In genomic region chr9:53257772-53258171, GRCm38 (mm10) we compare ENCODE assay signal across 16 mouse cellular contexts. TPM values are rescaled to one million over a fixed set of nuclear protein-coding genes. Genes with fewer than 3 reads are reported as not detected.
DNase-seq lines count a peak whose midpoint lies in the region; ATAC-seq and TF ChIP-seq lines count a peak whose summit lies in the region.
"Had no signal": no experiment of that assay in that cellular context is flagged by ENCODE, and none has a peak within 500 bp of the region (broad histone marks: within the 10 kb centered on the region; RNA-seq: fewer than 3 reads in every experiment).

No protein-coding gene starts in this region.

- no peak overlapping the region for H3K4me2 ChIP-seq in lung, postnatal 0 days (replicated peaks; ENCODE audit: low read depth, low read length)
- no peak overlapping the region for H3K4me2 ChIP-seq in embryonic facial prominence, embryonic 12.5 days (replicated peaks)
- H3K4me2 ChIP-seq: forebrain, embryonic 15.5 days; hindbrain, embryonic 15.5 days had no signal

- no peak for TF ChIP-seq EP300 in lung, postnatal 0 days (IDR thresholded peaks at IDR 0.05)

- TF ChIP-seq POLR2A in lung, adult 2 months (IDR thresholded peaks at IDR 0.05; ENCODE audit: borderline replicate concordance, extremely low read depth, low read depth, low read length), result no peak

- TF ChIP-seq CTCF in lung, postnatal 0 days (IDR thresholded peaks at IDR 0.05), result no peak
- TF ChIP-seq CTCF in lung, adult 2 months (IDR thresholded peaks at IDR 0.05; ENCODE audit: insufficient read depth, low read length), result no peak
- TF ChIP-seq CTCF in E14TG2a.4 (conservative IDR thresholded peaks at IDR 0.05; ENCODE audit: low read length), result no peak

- ATAC-seq in lung, postnatal 0 days, result peak; percentile 58
- ATAC-seq in embryonic facial prominence, embryonic 12.5 days (ENCODE audit: insufficient number of reproducible peaks, insufficient read depth, low FRiP score, low TSS enrichment), result peak; percentile 28; the same call in 1 of the 2 replicates
- ATAC-seq: activated CD4-positive, CD25-positive, alpha-beta regulatory T cell, adult 4 months; forebrain, embryonic 15.5 days had no signal

- 0% methylated on average over 3 of the region's 3 CpGs for WGBS in lung, postnatal 0 days
- WGBS in lung, adult 2 months, result 8% methylated on average over 3 of the region's 3 CpGs
- WGBS in embryonic facial prominence, embryonic 12.5 days, result 4% methylated on average over 3 of the region's 3 CpGs

- H3K4me3 ChIP-seq in lung, postnatal 0 days (ENCODE audit: low read depth, low read length), result no peak overlapping the region
- no peak overlapping the region for H3K4me3 ChIP-seq in lung, adult 2 months (replicated peaks; ENCODE audit: extremely low read depth, low read depth, low read length)
- H3K4me3 ChIP-seq in E14TG2a.4 (replicated peaks; ENCODE audit: low read length), result 0 out of 2 replicates have a peak overlapping the region, but pooled peaks have one; percentile 14
- H3K4me3 ChIP-seq in embryonic facial prominence, embryonic 12.5 days, result no peak overlapping the region
- H3K4me3 ChIP-seq: forebrain, embryonic 15.5 days; hindbrain, embryonic 15.5 days had no signal

- H3K9ac ChIP-seq in lung, postnatal 0 days (replicated peaks; ENCODE audit: low read depth), result no peak overlapping the region
- H3K9ac ChIP-seq in embryonic facial prominence, embryonic 12.5 days, result no peak overlapping the region
- H3K9ac ChIP-seq: forebrain, embryonic 15.5 days; hindbrain, embryonic 15.5 days had no signal

- peaks cover 6% of the 10 kb centered on the region for H3K4me1 ChIP-seq in lung, postnatal 0 days (ENCODE audit: insufficient read depth, low read depth, low read length)
- H3K4me1 ChIP-seq in lung, adult 2 months (ENCODE audit: control insufficient read depth, insufficient read depth, low read length), result peaks cover 2% of the 10 kb centered on the region
- H3K4me1 ChIP-seq in E14TG2a.4 (replicated peaks; ENCODE audit: low read depth, low read length), result peaks cover 60% of the 10 kb centered on the region
- no peaks in the 10 kb centered on the region; the same call in 1 of the 2 replicates for H3K4me1 ChIP-seq in embryonic facial prominence, embryonic 12.5 days
- H3K4me1 ChIP-seq: forebrain, embryonic 15.5 days; hindbrain, embryonic 15.5 days had no signal

- no peaks in the 10 kb centered on the region for H3K9me3 ChIP-seq in lung, postnatal 0 days (ENCODE audit: low read length)
- no peaks in the 10 kb centered on the region for H3K9me3 ChIP-seq in E14TG2a.4 (ENCODE audit: low read length)
- no peaks in the 10 kb centered on the region for H3K9me3 ChIP-seq in embryonic facial prominence, embryonic 12.5 days
- H3K9me3 ChIP-seq: forebrain, embryonic 15.5 days; G1E; hindbrain, embryonic 15.5 days had no signal

- no peaks in the 10 kb centered on the region for H3K36me3 ChIP-seq in lung, postnatal 0 days (ENCODE audit: insufficient read depth, low read length)
- no peaks in the 10 kb centered on the region for H3K36me3 ChIP-seq in E14TG2a.4 (ENCODE audit: insufficient read depth, low read length)
- no peaks in the 10 kb centered on the region for H3K36me3 ChIP-seq in embryonic facial prominence, embryonic 12.5 days
- H3K36me3 ChIP-seq: forebrain, embryonic 15.5 days; G1E; hindbrain, embryonic 15.5 days had no signal

- peak overlapping the region; percentile 43; the same call in 1 of the 2 replicates for H3K27ac ChIP-seq in lung, postnatal 0 days (ENCODE audit: low read length)
- peak overlapping the region; percentile 47; the same call in 1 of the 2 replicates for H3K27ac ChIP-seq in embryonic facial prominence, embryonic 12.5 days
- H3K27ac ChIP-seq: forebrain, embryonic 15.5 days; hindbrain, embryonic 15.5 days had no signal

- H3K27me3 ChIP-seq in lung, postnatal 0 days (replicated peaks; ENCODE audit: insufficient read depth, low read length), result no peaks in the 10 kb centered on the region
- H3K27me3 ChIP-seq in E14TG2a.4 (ENCODE audit: insufficient read depth, low read length), result 0 out of 2 replicates have a peak, but pooled peaks cover 2% of the 10 kb centered on the region
- H3K27me3 ChIP-seq in embryonic facial prominence, embryonic 12.5 days, result no peaks in the 10 kb centered on the region
- H3K27me3 ChIP-seq: forebrain, embryonic 15.5 days; hindbrain, embryonic 15.5 days had no signal

- DNase-seq in heart, adult 11 months, result peak; percentile 77
- DNase-seq in heart, adult 8-10 months (ENCODE audit: low spot score), result no peak
- no peak for DNase-seq in lung, postnatal 0 days (ENCODE audit: low spot score)
- no peak for DNase-seq in lung, adult 2 months
- DNase-seq in embryo, embryonic 10 days (ENCODE audit: low spot score), result no peak
- DNase-seq in layer of hippocampus, postnatal 36 days, result no peak
- DNase-seq: cerebellum, adult 8-10 months; gastrocnemius, postnatal 14 days; kidney, adult 8-10 months; liver had no signal

RNA-seq across cellular contexts. Expression of gene Ddx10, which starts 9.9 kb away (rescaled TPM):
- total RNA-seq in heart, adult 8-10 months (2022), result 10 to 100 TPM in 1 of 4 experiments, 1 to 10 TPM in 3; 9.5 to 10.5 (median 9.7) TPM
- 14.2 and 16.5 TPM in 2 replicates for polyA plus RNA-seq in lung, postnatal 0 days (2015; fragmentation: Nextera tagmentation; extraction: Ambion mirVana)
- polyA plus RNA-seq in lung, adult 2 months (2012; rRNA removed), result 1.1 and 2.0 TPM in 2 replicates
- polyA plus RNA-seq in embryonic facial prominence, embryonic 12.5 days (2016; fragmentation: Nextera tagmentation; extraction: Ambion mirVana), result 28.7 and 31.0 TPM in 2 replicates
- 10 to 100 TPM; 21.0 to 21.5 TPM for total RNA-seq in layer of hippocampus, postnatal 36 days (2021)

RNA-seq across cellular contexts. Expression of gene Exph5, which starts 43.7 kb away (rescaled TPM):
- under 1 TPM; 0.13 to 0.56 (median 0.24) TPM for total RNA-seq in heart, adult 8-10 months (2022)
- polyA plus RNA-seq in lung, postnatal 0 days (2015; fragmentation: Nextera tagmentation; extraction: Ambion mirVana), result 7.2 and 8.1 TPM in 2 replicates
- 3.4 and 4.8 TPM in 2 replicates for polyA plus RNA-seq in lung, adult 2 months (2012; rRNA removed)
- 0.84 and 1.1 TPM in 2 replicates for polyA plus RNA-seq in embryonic facial prominence, embryonic 12.5 days (2016; fragmentation: Nextera tagmentation; extraction: Ambion mirVana)
- 1 to 10 TPM; 3.8 to 4.0 TPM for total RNA-seq in layer of hippocampus, postnatal 36 days (2021)
- polyA plus RNA-seq: G1E had no signal
